Mouse (Mus musculus): ENCODE results near the gene Trpc7. TPM values are rescaled to one million over a fixed set of nuclear protein-coding genes. Genes with fewer than 3 reads are reported as not detected.

Gene Trpc7
- polyA plus RNA-seq, 1 experiment from 2014 or later = not detected

Other genes starting within 250 kb of the Trpc7 start
- 33.5 and 34.8 TPM in 2 replicates for gene Smad5, start 193.0 kb downstream of the Trpc7 start, polyA plus RNA-seq (2015; fragmentation: Nextera tagmentation; extraction: Ambion mirVana)
- 2.2 and 2.4 TPM in 2 replicates for gene Gm45623, start 142.2 kb downstream of the Trpc7 start, polyA plus RNA-seq (2015; fragmentation: Nextera tagmentation; extraction: Ambion mirVana)